Mouse (Mus musculus) cerebellum, adult 2 months (tissue): ENCODE results near the gene Nav3.

Experiments used
- CTCF ChIP-seq: fragments of 200-500 bp; IDR thresholded peaks from 2 replicates; pipeline ENCODE4 v1.5.1; 2011; ENCODE audit warnings: low read depth, mild to moderate bottlenecking, control low read depth, low read length, moderate library complexity, borderline replicate concordance; ENCODE audit not compliant: insufficient read depth
- POLR2A ChIP-seq: fragments of 200-500 bp; IDR thresholded peaks from 2 replicates; pipeline ENCODE4 v1.6.1; 2011; ENCODE audit warnings: low read length, control low read depth, borderline replicate concordance; ENCODE audit not compliant: insufficient read depth

- TF ChIP-seq POLR2A (no peak), CTCF (no peak)
Measured at GRCm38 (mm10) chr10:109907206-109907605, 548.8 kb downstream of the Nav3 start.
